Mouse (Mus musculus) limb, embryonic 11.5 days (tissue): Measurements from ENCODE around the gene Git1. TPM values are rescaled to one million over a fixed set of nuclear protein-coding genes. Genes with fewer than 3 reads are reported as not detected.
A peak's percentile ranks its signal among the peaks of the same experiment; 100 is the strongest.

Source experiments
- ATAC-seq: fragments of 200-750 bp; cut with Nextera tagmentation; 2 replicates; pipeline ENCODE4 v1.8.0; 2017; ENCODE audit warnings: low read depth; ENCODE audit not compliant: insufficient number of reproducible peaks, low FRiP score, low TSS enrichment
- DNase-seq: peaks from one replicate; pipeline ENCODE4 v3.0.0-alpha.2; 2015; ENCODE audit warnings: low spot score
- H3K27ac ChIP-seq: fragments of 300-500 bp; sonication (generic); replicated peaks from 2 replicates; pipeline ENCODE4 v1.5.1; 2014; ENCODE audit warnings: low read depth, mild to moderate bottlenecking, low read length
- H3K27me3 ChIP-seq: fragments of 300-500 bp; sonication (generic); 2 replicates; pipeline ENCODE4 v1.6.1; 2014; ENCODE audit warnings: mild to moderate bottlenecking, low read length, mixed read lengths; ENCODE audit not compliant: control insufficient read depth, insufficient read depth
- H3K36me3 ChIP-seq: fragments of 300-500 bp; sonication (generic); 2 replicates; pipeline ENCODE4 v1.6.1; 2014; ENCODE audit warnings: mild to moderate bottlenecking, low read length, moderate library complexity, mixed read lengths; ENCODE audit not compliant: control insufficient read depth, insufficient read depth
- H3K4me1 ChIP-seq: fragments of 300-500 bp; sonication (generic); 2 replicates; pipeline ENCODE4 v1.6.1; 2014; ENCODE audit warnings: low read length, mixed read lengths; ENCODE audit not compliant: control insufficient read depth, insufficient read depth
- H3K4me2 ChIP-seq: fragments of 300-500 bp; sonication (generic); 2 replicates; pipeline ENCODE4 v1.6.1; 2014; ENCODE audit warnings: low read depth, mild to moderate bottlenecking, moderate library complexity; ENCODE audit not compliant: severe bottlenecking
- H3K4me3 ChIP-seq: fragments of 300-500 bp; sonication (generic); 2 replicates; pipeline ENCODE4 v1.5.1; 2014; ENCODE audit warnings: low read depth, low read length
- H3K9ac ChIP-seq: fragments of 300-500 bp; sonication (generic); 2 replicates; pipeline ENCODE4 v1.6.1; 2014; ENCODE audit warnings: mild to moderate bottlenecking, low read length
- H3K9me3 ChIP-seq: fragments of 300-500 bp; sonication (generic); 2 replicates; pipeline ENCODE4 v1.6.1; 2016; ENCODE audit warnings: low read length; ENCODE audit not compliant: control insufficient read depth
- whole genome bisulfite sequencing: fragments of 180-500 bp; shearing (Covaris S2); extraction: QIAGEN DNeasy Blood & Tissue Kit; methylation state at CpG from one replicate; pipeline ENCODE4 v1.1.7; 2014; 5-methylcytosine and 5-hydroxymethylcytosine counted together
- polyA plus RNA-seq: library from polyadenylated mRNA; unstranded; fragments of >200 nt; fragmentation: Nextera tagmentation; extraction: Ambion mirVana; gene quantifications from 2 replicates; pipeline ENCODE4 v1.2.1, GENCODE M21; 2014

Git1 gene
- 16.4 and 17.0 TPM in 2 replicates for polyA plus RNA-seq

DNA sequence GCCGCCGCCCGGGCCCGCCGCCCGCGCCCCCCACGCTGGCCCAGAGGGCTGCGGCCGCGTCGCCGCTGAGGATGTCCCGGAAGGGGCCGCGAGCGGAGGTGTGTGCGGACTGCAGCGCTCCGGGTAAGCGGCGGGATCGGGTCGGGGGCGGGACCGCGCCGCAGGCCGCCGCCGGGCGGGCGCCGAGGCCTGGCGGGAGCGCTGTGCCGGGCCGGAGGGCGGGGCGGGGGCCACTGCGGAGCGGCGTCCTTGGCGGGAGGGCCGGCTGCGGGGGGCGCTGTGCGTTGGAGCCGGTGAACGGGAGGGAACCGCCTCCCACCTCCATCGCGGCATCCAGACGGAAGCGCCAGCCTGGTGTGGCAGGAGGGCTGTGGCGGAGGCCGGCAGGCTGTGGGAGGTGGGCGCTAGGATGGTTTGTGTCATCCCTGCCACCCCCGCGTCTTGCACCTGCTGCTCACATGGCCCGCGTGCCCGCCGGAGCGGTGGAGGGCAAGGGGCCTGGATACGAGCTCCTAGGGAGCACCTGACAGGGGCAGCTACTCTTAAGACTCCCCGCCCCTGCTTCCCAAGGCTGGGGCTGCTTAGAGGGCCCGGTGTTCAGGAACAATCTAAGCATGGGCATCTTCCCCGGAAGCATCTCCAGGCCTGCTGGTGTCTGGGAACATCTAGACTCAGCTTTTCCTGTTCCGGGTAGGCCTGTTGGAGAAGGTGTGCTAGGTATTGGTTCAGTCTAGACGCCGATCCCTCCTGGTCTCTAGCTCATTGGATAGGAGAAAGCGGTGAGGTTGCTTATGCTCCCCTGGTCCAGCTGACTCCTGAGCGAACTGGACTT is at the start of gene Git1:
Git1 (plus strand) TSS at position 51 of the 832 bp plus-strand sequence.
- peak; percentile 60 for DNase-seq

DNA sequence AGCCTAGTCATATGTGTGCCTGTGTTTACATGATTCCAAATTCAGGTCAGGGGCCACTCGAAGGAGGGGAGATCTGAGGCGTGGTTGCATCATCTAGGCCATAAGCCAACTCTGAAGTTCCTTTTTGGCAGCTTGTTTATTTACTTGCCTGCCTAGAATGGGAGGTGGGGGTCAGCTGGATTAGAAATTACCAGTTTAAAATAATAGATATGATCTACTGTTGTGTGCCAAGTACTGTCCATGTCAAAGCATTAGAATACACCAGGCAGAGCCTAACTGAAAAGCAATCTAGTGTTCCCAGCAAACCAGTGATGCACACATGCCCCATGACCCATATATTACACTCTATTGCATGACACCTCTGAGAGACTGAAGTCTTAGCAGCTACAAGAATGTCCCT is 48.4 kb upstream of the Git1 start:
- no peaks in the 10 kb centered on the region for H3K36me3 ChIP-seq
- H3K9me3 ChIP-seq, result no peaks in the 10 kb centered on the region
- H3K9ac ChIP-seq, result no peak overlapping the region
- H3K4me3 ChIP-seq, result no peak overlapping the region
- DNase-seq (no peak), ATAC-seq (no peak)
- H3K4me2 ChIP-seq, result no peak overlapping the region
- WGBS, result 84% methylated on average over 2 of the region's 2 CpGs
- H3K27me3 ChIP-seq, result no peaks in the 10 kb centered on the region
- no peaks in the 10 kb centered on the region for H3K4me1 ChIP-seq
- H3K27ac ChIP-seq, result no peak overlapping the region

More for the DNA sequence above, at the start of gene Git1:
- Histone ChIP-seq H3K27me3 (no peaks in the 10 kb centered on the region), H3K4me1 (peaks cover 36% of the 10 kb centered on the region), H3K4me3 (peak within 1 kb of the TSS; percentile 88), H3K36me3 (no peaks in the 10 kb centered on the region; the same call in 1 of the 2 replicates), H3K27ac (peak within 1 kb of the TSS; percentile 90), H3K9ac (peak within 1 kb of the TSS; percentile 93), H3K4me2 (peak within 1 kb of the TSS; percentile 96), H3K9me3 (no peaks in the 10 kb centered on the region)
- 2% methylated on average over 51 of the region's 74 CpGs for WGBS
- no peak for ATAC-seq

DNA sequence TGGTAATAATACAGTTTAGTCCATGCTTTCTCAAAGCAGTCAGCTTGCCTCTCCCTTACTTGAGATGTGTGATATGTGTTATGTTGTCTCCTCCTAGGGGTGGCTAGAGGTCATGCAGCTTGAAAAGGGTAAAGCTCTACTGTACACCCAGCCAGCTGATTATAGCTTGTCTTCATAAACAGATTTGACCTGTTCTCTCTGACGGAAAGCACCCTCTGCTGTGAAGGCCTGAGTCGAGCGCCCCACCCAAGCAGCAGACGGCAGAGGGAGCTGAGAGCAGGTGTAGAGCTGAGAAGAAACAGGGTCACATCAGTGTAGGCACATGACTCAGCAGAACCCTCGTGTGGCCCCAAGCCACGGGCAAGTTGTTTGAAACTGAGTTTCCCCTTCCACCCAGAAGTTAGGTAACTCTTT is 46.7 kb upstream of the Git1 start:
- Histone ChIP-seq H3K4me1 (no peaks in the 10 kb centered on the region), H3K9ac (no peak overlapping the region), H3K36me3 (no peaks in the 10 kb centered on the region), H3K27me3 (no peaks in the 10 kb centered on the region), H3K4me2 (no peak overlapping the region), H3K9me3 (no peaks in the 10 kb centered on the region), H3K27ac (no peak overlapping the region), H3K4me3 (no peak overlapping the region)
- DNase-seq, result peak; percentile 31
- WGBS, result 56% methylated on average over 6 of the region's 6 CpGs
- ATAC-seq, result no peak

DNA sequence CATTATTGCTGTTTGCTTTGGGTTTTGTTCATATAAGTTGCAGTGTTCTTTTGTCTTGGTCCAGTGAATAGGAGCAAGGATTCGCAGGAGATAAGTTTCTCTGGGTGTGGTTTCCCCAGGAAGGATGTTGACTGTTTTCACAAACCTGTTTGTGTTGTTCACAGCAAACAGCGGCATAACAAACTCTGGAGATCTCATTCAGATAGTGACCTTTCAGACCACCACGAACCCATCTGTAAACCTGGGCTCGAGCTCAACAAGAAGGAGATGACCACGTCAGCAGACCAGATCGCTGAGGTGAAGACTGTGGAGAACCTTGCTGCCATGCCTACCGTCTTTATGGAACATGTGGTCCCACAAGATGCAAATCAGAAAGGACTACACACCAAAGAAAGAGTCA is 44.1 kb upstream of the Git1 start:
- Histone ChIP-seq H3K4me3 (no peak overlapping the region), H3K36me3 (peaks cover 4% of the 10 kb centered on the region; the same call in 1 of the 2 replicates), H3K9ac (no peak overlapping the region), H3K9me3 (no peaks in the 10 kb centered on the region), H3K4me1 (no peaks in the 10 kb centered on the region), H3K27me3 (no peaks in the 10 kb centered on the region), H3K27ac (no peak overlapping the region), H3K4me2 (no peak overlapping the region)
- ATAC-seq (no peak), DNase-seq (no peak)
- WGBS, result 92% methylated on average over 7 of the region's 7 CpGs

DNA sequence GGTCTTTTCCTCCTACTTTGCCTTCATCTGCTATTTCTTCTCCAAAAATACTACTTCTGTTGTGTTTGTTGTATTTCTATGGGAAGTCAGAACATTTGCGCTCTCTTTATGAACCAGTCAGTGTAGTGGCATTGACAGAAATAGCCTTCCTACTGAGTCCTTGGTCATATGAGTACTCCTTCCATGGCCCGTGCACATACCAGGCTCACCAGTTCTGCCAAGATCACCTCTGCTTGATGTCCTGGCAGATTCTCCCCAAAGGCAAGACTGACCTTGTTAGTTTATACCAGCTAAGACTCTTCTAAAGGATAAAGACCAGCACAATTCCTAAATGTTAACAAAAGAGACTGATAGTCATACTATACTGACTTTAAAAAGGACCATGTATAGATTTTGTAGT is 41.7 kb upstream of the Git1 start:
- WGBS, result 91% methylated on average over 2 of the region's 2 CpGs
- DNase-seq (no peak), ATAC-seq (no peak)
- H3K27ac ChIP-seq, result no peak overlapping the region
- no peaks in the 10 kb centered on the region for H3K27me3 ChIP-seq
- H3K4me3 ChIP-seq, result no peak overlapping the region
- no peaks in the 10 kb centered on the region for H3K4me1 ChIP-seq
- no peak overlapping the region for H3K4me2 ChIP-seq
- no peaks in the 10 kb centered on the region for H3K9me3 ChIP-seq
- H3K9ac ChIP-seq, result no peak overlapping the region
- H3K36me3 ChIP-seq, result peaks cover 4% of the 10 kb centered on the region; the same call in 1 of the 2 replicates

DNA sequence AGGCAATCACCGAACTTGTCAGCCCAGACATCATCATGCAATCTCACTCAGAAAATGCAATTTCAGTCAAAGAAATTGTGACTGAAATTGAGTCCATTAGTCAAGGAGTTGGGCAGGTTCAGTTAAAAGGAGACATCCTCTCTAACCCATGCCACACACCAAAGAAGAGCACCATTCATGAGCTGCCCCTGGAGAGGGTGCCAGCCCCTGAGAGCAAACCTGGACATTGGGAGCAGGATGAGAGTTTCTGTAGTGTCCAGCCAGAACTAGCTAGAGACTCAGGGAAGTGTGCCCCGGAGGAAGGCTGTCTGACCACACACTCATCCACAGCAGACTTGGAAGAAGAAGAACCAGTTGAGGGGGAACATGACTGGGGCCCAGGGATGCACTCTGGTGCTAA is 40.0 kb upstream of the Git1 start:
- no peak for DNase-seq
- Histone ChIP-seq H3K4me3 (no peak overlapping the region), H3K27me3 (no peaks in the 10 kb centered on the region), H3K9ac (no peak overlapping the region), H3K4me2 (no peak overlapping the region), H3K36me3 (peaks cover 4% of the 10 kb centered on the region; the same call in 1 of the 2 replicates), H3K9me3 (no peaks in the 10 kb centered on the region), H3K27ac (no peak overlapping the region), H3K4me1 (no peaks in the 10 kb centered on the region)
- ATAC-seq, result no peak
- 93% methylated on average over 2 of the region's 2 CpGs for WGBS

DNA sequence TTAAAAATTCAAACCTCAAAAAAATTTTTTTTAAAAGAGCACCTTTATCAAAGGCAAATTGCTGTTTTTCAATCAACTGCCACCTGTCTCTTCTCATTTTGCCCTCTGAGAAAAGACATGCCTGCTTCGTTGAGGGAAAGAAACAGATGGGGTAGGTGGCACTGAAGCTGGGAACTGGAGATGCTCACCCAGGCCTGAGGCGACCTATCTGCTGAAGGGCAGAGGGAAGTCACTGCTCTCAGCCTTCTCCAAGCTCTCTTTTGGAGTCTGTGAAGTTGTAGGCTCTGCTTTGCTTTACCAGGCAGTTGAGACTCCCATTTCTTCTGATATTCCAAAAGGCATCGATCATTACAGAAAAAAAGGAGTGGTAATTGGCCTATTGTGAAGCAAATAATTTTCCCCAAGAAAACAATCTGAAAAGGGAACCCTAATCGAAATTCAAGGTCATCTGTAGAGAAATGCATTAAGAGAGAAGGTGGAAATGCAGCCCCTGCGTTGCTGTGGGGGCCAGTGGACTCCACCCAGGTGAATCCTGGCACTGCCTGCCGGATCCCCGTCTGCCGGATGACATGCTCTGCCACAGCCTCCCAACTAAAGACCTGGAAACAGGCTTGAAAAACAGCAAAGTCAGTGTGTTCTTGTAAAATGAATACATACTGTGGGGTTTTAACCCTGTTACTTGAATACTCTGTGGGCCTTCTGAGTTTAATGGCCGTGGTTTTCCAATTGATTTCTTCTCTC is 37.4 kb upstream of the Git1 start:
- no peaks in the 10 kb centered on the region for H3K4me1 ChIP-seq
- no peak overlapping the region for H3K4me3 ChIP-seq
- H3K4me2 ChIP-seq, result no peak overlapping the region
- H3K9me3 ChIP-seq, result no peaks in the 10 kb centered on the region
- 82% methylated on average over 9 of the region's 9 CpGs for WGBS
- H3K36me3 ChIP-seq, result peaks cover 4% of the 10 kb centered on the region; the same call in 1 of the 2 replicates
- no peak overlapping the region for H3K27ac ChIP-seq
- H3K27me3 ChIP-seq, result no peaks in the 10 kb centered on the region
- no peak overlapping the region for H3K9ac ChIP-seq
- DNase-seq (no peak), ATAC-seq (no peak)

DNA sequence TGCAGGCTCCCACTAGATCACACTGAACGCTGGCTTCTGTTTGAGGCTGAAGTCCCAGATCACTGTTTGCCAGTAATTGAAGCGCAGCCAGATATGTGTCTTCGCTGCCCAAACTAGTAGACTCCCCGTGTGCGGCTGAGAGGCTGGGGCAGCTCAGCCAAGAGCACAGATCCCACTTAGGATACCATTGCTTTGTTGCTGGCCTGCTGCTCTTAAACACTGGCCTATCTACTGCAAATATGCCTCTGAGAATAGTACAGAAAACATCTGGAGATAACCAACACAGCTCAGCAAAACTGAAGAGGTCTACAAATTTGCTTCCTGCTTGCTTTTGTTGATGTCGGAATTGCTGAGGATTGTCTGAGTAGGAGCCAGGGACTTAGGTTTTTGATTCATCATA is 36.5 kb upstream of the Git1 start:
- Histone ChIP-seq H3K27ac (no peak overlapping the region), H3K4me1 (peaks cover 1% of the 10 kb centered on the region; the same call in 1 of the 2 replicates), H3K27me3 (peaks cover 6% of the 10 kb centered on the region), H3K9ac (no peak overlapping the region), H3K4me2 (no peak overlapping the region), H3K4me3 (no peak overlapping the region), H3K9me3 (no peaks in the 10 kb centered on the region), H3K36me3 (peaks cover 4% of the 10 kb centered on the region; the same call in 1 of the 2 replicates)
- DNase-seq (no peak), ATAC-seq (no peak)
- WGBS, result 76% methylated on average over 6 of the region's 6 CpGs
